ENCODE assay signal across 7 mouse cellular contexts in genomic region chr4:154171151-154171930, GRCm38 (mm10). TPM values are rescaled to one million over a fixed set of nuclear protein-coding genes. Genes with fewer than 3 reads are reported as not detected.
DNase-seq lines count a peak whose midpoint lies in the region; ATAC-seq lines count a peak whose summit lies in the region.

No protein-coding gene starts in this region.

- H3K9ac ChIP-seq in embryonic facial prominence, embryonic 11.5 days (replicated peaks; ENCODE audit: low read length) = peak overlapping the region; percentile 72
- H3K9ac ChIP-seq in hindbrain, embryonic 16.5 days (ENCODE audit: low read depth, low read length) = peak overlapping the region; percentile 64
- H3K9ac ChIP-seq in midbrain, embryonic 11.5 days (ENCODE audit: low read length) = peak overlapping the region; percentile 73

- H3K27ac ChIP-seq in brown adipose tissue, adult 24 weeks (replicated peaks; ENCODE audit: low read depth, low read length) = no peak overlapping the region
- H3K27ac ChIP-seq in embryonic facial prominence, embryonic 11.5 days (replicated peaks; ENCODE audit: low read depth, low read length) = peak overlapping the region; percentile 68
- H3K27ac ChIP-seq in hindbrain, embryonic 16.5 days (ENCODE audit: low read depth, low read length) = no peak overlapping the region
- H3K27ac ChIP-seq in midbrain, embryonic 11.5 days (ENCODE audit: low read depth, low read length) = no peak overlapping the region; the same call in 1 of the 2 replicates

- no peaks in the 10 kb centered on the region for H3K9me3 ChIP-seq in embryonic facial prominence, embryonic 11.5 days (replicated peaks; ENCODE audit: control insufficient read depth, low read length)
- no peaks in the 10 kb centered on the region for H3K9me3 ChIP-seq in hindbrain, embryonic 16.5 days (ENCODE audit: control insufficient read depth, low read length)
- H3K9me3 ChIP-seq in midbrain, embryonic 11.5 days (ENCODE audit: control insufficient read depth, low read length) = no peaks in the 10 kb centered on the region

- under 1% methylated on average over 37 of the region's 37 CpGs for WGBS in embryonic facial prominence, embryonic 11.5 days
- WGBS in hindbrain, embryonic 16.5 days = under 1% methylated on average over 37 of the region's 37 CpGs
- 1% methylated on average over 37 of the region's 37 CpGs for WGBS in midbrain, embryonic 11.5 days

- peak overlapping the region; percentile 54 for H3K4me3 ChIP-seq in brown adipose tissue, adult 24 weeks (ENCODE audit: insufficient read depth, low read depth, low read length)
- H3K4me3 ChIP-seq in embryonic facial prominence, embryonic 11.5 days (ENCODE audit: low read depth, low read length) = peak overlapping the region; percentile 70
- H3K4me3 ChIP-seq in hindbrain, embryonic 16.5 days (ENCODE audit: low read length) = peak overlapping the region; percentile 53
- H3K4me3 ChIP-seq in midbrain, embryonic 11.5 days (ENCODE audit: low read depth, low read length) = peak overlapping the region; percentile 57

- H3K27me3 ChIP-seq in embryonic facial prominence, embryonic 11.5 days (ENCODE audit: control insufficient read depth, insufficient read depth, low read length) = peaks cover 11% of the 10 kb centered on the region; the same call in 1 of the 2 replicates
- peaks cover 27% of the 10 kb centered on the region for H3K27me3 ChIP-seq in hindbrain, embryonic 16.5 days (replicated peaks; ENCODE audit: control insufficient read depth, insufficient read depth, low read length)
- H3K27me3 ChIP-seq in midbrain, embryonic 11.5 days (ENCODE audit: control insufficient read depth, insufficient read depth, low read length) = peaks cover 29% of the 10 kb centered on the region

- H3K36me3 ChIP-seq in embryonic facial prominence, embryonic 11.5 days (replicated peaks; ENCODE audit: control insufficient read depth, insufficient read depth, low read depth, low read length) = no peaks in the 10 kb centered on the region
- no peaks in the 10 kb centered on the region for H3K36me3 ChIP-seq in hindbrain, embryonic 16.5 days (ENCODE audit: control insufficient read depth, insufficient read depth, low read length)
- no peaks in the 10 kb centered on the region for H3K36me3 ChIP-seq in midbrain, embryonic 11.5 days (ENCODE audit: control insufficient read depth, insufficient read depth, low read length)

- H3K4me1 ChIP-seq in brown adipose tissue, adult 24 weeks (ENCODE audit: control insufficient read depth, insufficient read depth, insufficient read length, low read length) = no peaks in the 10 kb centered on the region
- peaks cover 16% of the 10 kb centered on the region for H3K4me1 ChIP-seq in embryonic facial prominence, embryonic 11.5 days (ENCODE audit: control insufficient read depth, insufficient read depth, low read length)
- H3K4me1 ChIP-seq in hindbrain, embryonic 16.5 days (ENCODE audit: control insufficient read depth, insufficient read depth, low read depth, low read length) = peaks cover 16% of the 10 kb centered on the region
- peaks cover 16% of the 10 kb centered on the region for H3K4me1 ChIP-seq in midbrain, embryonic 11.5 days (ENCODE audit: control insufficient read depth, insufficient read depth, low read length)

- H3K4me2 ChIP-seq in embryonic facial prominence, embryonic 11.5 days (ENCODE audit: low read depth, low read length) = peak overlapping the region; percentile 95
- H3K4me2 ChIP-seq in hindbrain, embryonic 16.5 days (ENCODE audit: low read length) = peak overlapping the region; percentile 97
- H3K4me2 ChIP-seq in midbrain, embryonic 11.5 days = peak overlapping the region; percentile 95

- peak; percentile 55 for ATAC-seq in embryonic facial prominence, embryonic 11.5 days (replicated peaks; ENCODE audit: insufficient number of reproducible peaks, low FRiP score, low TSS enrichment, low read depth)
- no peak for ATAC-seq in hindbrain, embryonic 16.5 days
- ATAC-seq in midbrain, embryonic 11.5 days (ENCODE audit: low FRiP score) = peak; percentile 56
- no peak for ATAC-seq in CD4-positive, CD25-positive, alpha-beta regulatory T cell, adult 4 months

- DNase-seq in embryonic facial prominence, embryonic 11.5 days (ENCODE audit: low spot score) = peak; percentile 79
- peak; percentile 96 for DNase-seq in midbrain, embryonic 11.5 days (ENCODE audit: low spot score, missing footprints)
- no peak for DNase-seq in c-Kit-positive CD71-positive TER-119-positive erythroid progenitor cells, embryonic 14.5 days (ENCODE audit: low spot score)
- no peak for DNase-seq in ovary, postnatal 14 days (ENCODE audit: low spot score)

RNA-seq across cellular contexts. Expression of gene Megf6, which starts 0.8 kb away (rescaled TPM):
- 0.21 and 0.28 TPM in 2 replicates for polyA plus RNA-seq in brown adipose tissue, adult 24 weeks (2012; ENCODE audit: insufficient read depth, insufficient read length, missing spikeins)
- polyA plus RNA-seq in embryonic facial prominence, embryonic 11.5 days (2014; fragmentation: Nextera tagmentation; extraction: Ambion mirVana) = 17.6 and 22.9 TPM in 2 replicates
- polyA plus RNA-seq in hindbrain, embryonic 16.5 days (2015; fragmentation: Nextera tagmentation; extraction: Ambion mirVana) = 10.3 and 11.0 TPM in 2 replicates
- 11.5 and 12.4 TPM in 2 replicates for polyA plus RNA-seq in midbrain, embryonic 11.5 days (2014; fragmentation: Nextera tagmentation; extraction: Ambion mirVana)
- polyA plus RNA-seq in CD4-positive, CD25-positive, alpha-beta regulatory T cell, adult 4 months (2017; shearing (Covaris generic)) = not detected

RNA-seq across cellular contexts. Expression of gene Tprgl, which starts 10.9 kb away (rescaled TPM):
- polyA plus RNA-seq in brown adipose tissue, adult 24 weeks (2012; ENCODE audit: insufficient read depth, insufficient read length, missing spikeins) = 105 and 132 TPM in 2 replicates
- polyA plus RNA-seq in embryonic facial prominence, embryonic 11.5 days (2014; fragmentation: Nextera tagmentation; extraction: Ambion mirVana) = 117 and 134 TPM in 2 replicates
- polyA plus RNA-seq in hindbrain, embryonic 16.5 days (2015; fragmentation: Nextera tagmentation; extraction: Ambion mirVana) = 227 and 242 TPM in 2 replicates
- 140 and 144 TPM in 2 replicates for polyA plus RNA-seq in midbrain, embryonic 11.5 days (2014; fragmentation: Nextera tagmentation; extraction: Ambion mirVana)
- polyA plus RNA-seq in CD4-positive, CD25-positive, alpha-beta regulatory T cell, adult 4 months (2017; shearing (Covaris generic)) = 10 to 100 TPM; 11.4 to 28.4 TPM

RNA-seq across cellular contexts. Expression of gene Wrap73, which starts 29.2 kb away (rescaled TPM):
- 6.3 and 8.2 TPM in 2 replicates for polyA plus RNA-seq in brown adipose tissue, adult 24 weeks (2012; ENCODE audit: insufficient read depth, insufficient read length, missing spikeins)
- 47.4 and 50.0 TPM in 2 replicates for polyA plus RNA-seq in embryonic facial prominence, embryonic 11.5 days (2014; fragmentation: Nextera tagmentation; extraction: Ambion mirVana)
- 45.2 and 45.4 TPM in 2 replicates for polyA plus RNA-seq in hindbrain, embryonic 16.5 days (2015; fragmentation: Nextera tagmentation; extraction: Ambion mirVana)
- polyA plus RNA-seq in midbrain, embryonic 11.5 days (2014; fragmentation: Nextera tagmentation; extraction: Ambion mirVana) = 42.2 and 46.3 TPM in 2 replicates
- 10 to 100 TPM; 27.0 to 28.9 TPM for polyA plus RNA-seq in CD4-positive, CD25-positive, alpha-beta regulatory T cell, adult 4 months (2017; shearing (Covaris generic))

RNA-seq across cellular contexts. Expression of gene Trp73, which starts 31.3 kb away (rescaled TPM):
- not detected in 2 replicates for polyA plus RNA-seq in brown adipose tissue, adult 24 weeks (2012; ENCODE audit: insufficient read depth, insufficient read length, missing spikeins)
- polyA plus RNA-seq in embryonic facial prominence, embryonic 11.5 days (2014; fragmentation: Nextera tagmentation; extraction: Ambion mirVana) = 0.84 and 1.1 TPM in 2 replicates
- polyA plus RNA-seq in hindbrain, embryonic 16.5 days (2015; fragmentation: Nextera tagmentation; extraction: Ambion mirVana) = 0.84 and 1.3 TPM in 2 replicates
- 0.15 and 0.51 TPM in 2 replicates for polyA plus RNA-seq in midbrain, embryonic 11.5 days (2014; fragmentation: Nextera tagmentation; extraction: Ambion mirVana)
- polyA plus RNA-seq in CD4-positive, CD25-positive, alpha-beta regulatory T cell, adult 4 months (2017; shearing (Covaris generic)) = not detected

Comparison
In these comparisons a context has a peak if more than half of its experiments do, and no peak if none do; other contexts are left out.
1. ATAC-seq: peak in embryonic facial prominence, embryonic 11.5 days (single experiment) and midbrain, embryonic 11.5 days (single experiment); none in hindbrain, embryonic 16.5 days (single experiment) and CD4-positive, CD25-positive, alpha-beta regulatory T cell, adult 4 months (single experiment).
2. DNase-seq: peak in embryonic facial prominence, embryonic 11.5 days (single experiment) and midbrain, embryonic 11.5 days (single experiment); none in c-Kit-positive CD71-positive TER-119-positive erythroid progenitor cells, embryonic 14.5 days (single experiment) and ovary, postnatal 14 days (single experiment).
3. Peak in every context shown above with its lines, with median percentiles within 50 percentile points of each other: H3K4me3 ChIP-seq, H3K4me2 ChIP-seq and H3K9ac ChIP-seq.